Mouse (Mus musculus) urinary bladder, adult 18-20 months (tissue): ENCODE results near the gene Gm6502.
"Not testable (repeated sequence)": the region's sequence is repeated elsewhere in the genome, so short reads cannot be mapped to it uniquely, and the experiment has no call there.

Experiments used
- DNase-seq, 2 experiments: peaks; one replicate each; pipeline ENCODE4 v3.0.0; 2022; ENCODE audit warnings: low spot score in 2 of 2, mixed read lengths in 2 of 2

The Gm6502 gene

GRCm38 (mm10) chr5:94314135-94314534 lies at the start of gene Gm6502:
Gene Gm6502 (plus strand): TSS chr5:94314435.
- not testable (repeated sequence) for DNase-seq

DNA sequence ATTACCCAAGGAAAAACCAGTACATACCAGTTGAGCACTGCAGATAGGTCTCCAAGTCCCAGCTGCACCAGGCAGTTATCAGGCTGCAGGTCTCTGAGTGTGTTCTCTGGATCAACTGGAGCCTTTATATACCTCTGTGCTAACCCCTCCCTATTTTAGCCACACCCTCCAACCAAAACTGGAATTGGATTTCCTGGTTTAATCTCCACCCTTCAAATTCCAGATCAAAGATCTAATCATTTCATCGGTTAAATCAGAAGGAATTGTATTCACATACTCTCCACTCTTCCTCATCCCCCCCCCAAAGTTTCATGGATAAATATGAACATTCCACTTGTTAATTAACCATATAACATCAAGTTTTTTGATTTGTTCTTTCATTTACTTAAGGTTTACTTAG lies 7.5 kb upstream of the Gm6502 start, which contains the start of gene A430089I19Rik:
TSS of gene A430089I19Rik (minus strand) at position 101 of the 400 bp plus-strand sequence.
- DNase-seq = not testable (repeated sequence)

GRCm38 (mm10) chr5:94339449-94339848 lies 25.2 kb downstream of the Gm6502 start, which contains the start of gene AA792892:
Gene AA792892 (plus strand): TSS chr5:94339749.
- DNase-seq = not testable (repeated sequence)
